In the genomic region with DNA sequence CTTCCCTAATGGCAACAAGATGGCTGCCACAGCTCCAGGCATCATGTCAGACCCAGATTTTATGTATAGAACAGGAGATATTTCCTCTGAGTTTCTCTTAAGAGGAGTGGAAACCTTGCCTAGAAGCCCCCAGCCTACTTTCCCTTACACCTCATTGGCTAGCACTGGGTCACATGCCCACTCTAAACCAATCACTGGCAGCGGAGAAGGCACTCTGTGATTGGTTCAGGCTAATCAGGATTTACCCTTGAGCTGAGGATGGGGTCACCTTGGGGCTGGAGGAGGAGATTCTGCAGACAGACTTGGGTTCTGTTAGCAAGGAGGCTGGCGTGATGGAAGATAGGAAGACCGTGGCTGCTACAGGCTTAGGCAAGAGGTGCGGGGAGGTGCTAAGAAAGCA, we compare ENCODE assay signal across 28 mouse cellular contexts. TPM values are rescaled to one million over a fixed set of nuclear protein-coding genes. Genes with fewer than 3 reads are reported as not detected.
A peak's percentile ranks its signal among the peaks of the same experiment; 100 is the strongest.
DNase-seq lines count a peak whose midpoint lies in the region; ATAC-seq and TF ChIP-seq lines count a peak whose summit lies in the region.
"Had no signal": no experiment of that assay in that cellular context is flagged by ENCODE, and none has a peak within 500 bp of the region (broad histone marks: within the 10 kb centered on the region; RNA-seq: fewer than 3 reads in every experiment).

No protein-coding gene starts in this region.

- peaks cover 0 to 4% of the 10 kb centered on the region in 2 experiments; a peak in 1 of 4 replicates for H3K4me1 ChIP-seq in ES-E14 (ENCODE audit: control insufficient read depth in 2 of 2, insufficient read depth in 2 of 2, low read length in 2 of 2, poor library complexity in 1 of 2)
- H3K4me1 ChIP-seq in forebrain, embryonic 16.5 days (replicated peaks; ENCODE audit: control insufficient read depth, insufficient read depth, low read length): no peaks in the 10 kb centered on the region; the same call in 1 of the 2 replicates
- no peaks in the 10 kb centered on the region for H3K4me1 ChIP-seq in embryonic facial prominence, embryonic 10.5 days

- ATAC-seq in forebrain, embryonic 16.5 days: no peak
- ATAC-seq: activated CD4-positive, CD25-positive, alpha-beta regulatory T cell, adult 4 months; CD4-positive, CD25-positive, alpha-beta regulatory T cell, adult 4 months; forebrain, embryonic 13.5 days; forebrain, postnatal 0 days; intestine, postnatal 0 days; Patski had no signal

- no peak overlapping the region for H3K9ac ChIP-seq in ES-E14 (ENCODE audit: insufficient read depth, low read depth, low read length, poor library complexity, severe bottlenecking)
- no peak overlapping the region for H3K9ac ChIP-seq in forebrain, embryonic 16.5 days (replicated peaks; ENCODE audit: low read depth, low read length)
- H3K9ac ChIP-seq: forebrain, embryonic 13.5 days; forebrain, postnatal 0 days; hindbrain, embryonic 12.5 days; hindbrain, embryonic 15.5 days had no signal

- no peak overlapping the region for H3K4me3 ChIP-seq in ES-E14 (ENCODE audit: insufficient read depth in 1 of 2, low read depth in 1 of 2, low read length in 2 of 2, poor library complexity in 1 of 2, severe bottlenecking in 1 of 2)
- no peak overlapping the region for H3K4me3 ChIP-seq in forebrain, embryonic 16.5 days (replicated peaks; ENCODE audit: low read length)
- no peak overlapping the region for H3K4me3 ChIP-seq in embryonic facial prominence, embryonic 10.5 days
- H3K4me3 ChIP-seq: forebrain, embryonic 10.5 days; forebrain, embryonic 13.5 days; gastrocnemius, adult 2 months; hindbrain, embryonic 12.5 days; hindbrain, embryonic 15.5 days had no signal

- no peak overlapping the region for H3K4me2 ChIP-seq in forebrain, embryonic 16.5 days (ENCODE audit: low read length)
- H3K4me2 ChIP-seq: forebrain, embryonic 13.5 days; heart, embryonic 11.5 days; hindbrain, embryonic 12.5 days; hindbrain, embryonic 15.5 days had no signal

- no peaks in the 10 kb centered on the region for H3K9me3 ChIP-seq in ES-E14 (ENCODE audit: control insufficient read depth, insufficient read depth, low read depth, low read length)
- H3K9me3 ChIP-seq in forebrain, embryonic 16.5 days (ENCODE audit: control insufficient read depth, low read length): no peaks in the 10 kb centered on the region
- no peaks in the 10 kb centered on the region for H3K9me3 ChIP-seq in embryonic facial prominence, embryonic 10.5 days
- H3K9me3 ChIP-seq: forebrain, embryonic 10.5 days; forebrain, embryonic 13.5 days; hindbrain, embryonic 12.5 days; hindbrain, embryonic 15.5 days had no signal

- no peaks in the 10 kb centered on the region for H3K36me3 ChIP-seq in ES-E14 (ENCODE audit: control insufficient read depth, insufficient read depth, low read length, poor library complexity, severe bottlenecking)
- no peaks in the 10 kb centered on the region for H3K36me3 ChIP-seq in forebrain, embryonic 16.5 days (ENCODE audit: control insufficient read depth, insufficient read depth)
- no peaks in the 10 kb centered on the region for H3K36me3 ChIP-seq in embryonic facial prominence, embryonic 10.5 days (replicated peaks)
- H3K36me3 ChIP-seq: forebrain, embryonic 10.5 days; hindbrain, embryonic 12.5 days; hindbrain, embryonic 15.5 days had no signal

- no peak overlapping the region for H3K27ac ChIP-seq in ES-E14 (ENCODE audit: insufficient read depth, low read depth, low read length, poor library complexity, severe bottlenecking)
- H3K27ac ChIP-seq in forebrain, embryonic 16.5 days (ENCODE audit: low read length): no peak overlapping the region
- no peak overlapping the region for H3K27ac ChIP-seq in embryonic facial prominence, embryonic 10.5 days (replicated peaks)
- H3K27ac ChIP-seq: forebrain, embryonic 10.5 days; forebrain, embryonic 13.5 days; gastrocnemius, adult 2 months; hindbrain, embryonic 12.5 days; hindbrain, embryonic 15.5 days had no signal

- peak; percentile 18 for DNase-seq in testis, postnatal 14 days (ENCODE audit: low spot score)
- no peak for DNase-seq in testis, postnatal 10 days (ENCODE audit: low spot score)
- no peak for DNase-seq in ES-E14 (ENCODE audit: low read depth, low spot score)
- DNase-seq in ZHBTc4 (ENCODE audit: low read depth, low spot score): peak; percentile 58
- DNase-seq in embryonic facial prominence, embryonic 10.5 days (ENCODE audit: low spot score): no peak
- DNase-seq: adrenal gland, adult 8-10 months; adrenal gland, postnatal 25 days; B cell, adult 2 months; cerebellum, adult 11-12 months; cerebellum, adult 8-10 months; cerebellum, postnatal 10 days; cerebellum, postnatal 36 days; embryo, embryonic 11 days; forebrain, postnatal 0 days; gastrocnemius, adult 2 months; gastrocnemius, postnatal 25 days; heart, adult 18-20 months; kidney, adult 2 months had no signal

- H3K27me3 ChIP-seq in forebrain, embryonic 16.5 days (replicated peaks; ENCODE audit: control insufficient read depth, insufficient read depth, low read length): no peaks in the 10 kb centered on the region
- H3K27me3 ChIP-seq in embryonic facial prominence, embryonic 10.5 days (replicated peaks; ENCODE audit: low read depth, poor library complexity, severe bottlenecking): peaks cover 33% of the 10 kb centered on the region
- H3K27me3 ChIP-seq: hindbrain, embryonic 12.5 days; hindbrain, embryonic 15.5 days had no signal

- in situ Hi-C loops in ES-E14 (cut with MboI; ENCODE audit: low sequenced_read_pairs in 2 of 2, unreplicated experiment in 2 of 2): no loop called here

- 88% methylated on average over 4 of the region's 4 CpGs for WGBS in forebrain, embryonic 16.5 days
- 82% methylated on average over 4 of the region's 4 CpGs for whole genome bisulfite sequencing in embryonic facial prominence, embryonic 10.5 days

TF ChIP-seq in ES-E14, 5 proteins besides CTCF, POLR2A, EP300 and RAD21:
- TF ChIP-seq CHD2 (IDR thresholded peaks at IDR 0.05; ENCODE audit: low read depth, low read length): 0 out of 2 replicates have a peak, but pooled peaks have one; percentile 49
- no peak for TF ChIP-seq HCFC1 (IDR thresholded peaks at IDR 0.05; ENCODE audit: borderline replicate concordance, insufficient read depth, low read length)
TF ChIP-seq in ES-E14: peak in this region for 1.

RNA-seq across cellular contexts. Expression of a gene that starts 10.0 kb away (rescaled TPM):
- total RNA-seq in ES-E14 (2012; rRNA removed): 0.85 and 2.4 TPM in 2 replicates
- polyA plus RNA-seq in forebrain, embryonic 16.5 days (2015; fragmentation: Nextera tagmentation; extraction: Ambion mirVana): 3.6 and 5.8 TPM in 2 replicates
- polyA plus RNA-seq in embryonic facial prominence, embryonic 10.5 days (2016; fragmentation: Nextera tagmentation; extraction: Ambion mirVana): 0.45 and 0.50 TPM in 2 replicates

Comparison
In these comparisons a context has a peak if more than half of its experiments do, and no peak if none do; other contexts are left out.
1. DNase-seq: peak in testis, postnatal 14 days (single experiment) and ZHBTc4 (single experiment); none in testis, postnatal 10 days (single experiment), ES-E14 (single experiment) and embryonic facial prominence, embryonic 10.5 days (single experiment).